Mouse (Mus musculus) layer of hippocampus, adult 2 months (tissue): Measurements from ENCODE around the gene Ube4b. TPM values are rescaled to one million over a fixed set of nuclear protein-coding genes. Genes with fewer than 3 reads are reported as not detected.

Experiments
- DNase-seq, 2 experiments: peaks; one replicate each; pipeline ENCODE4 v3.0.0; 2022; ENCODE audit warnings: low spot score in 2 of 2
- H3K27ac ChIP-seq: fragments of 200-600 bp; 2 replicates; pipeline ENCODE4 v1.8.1; 2022
- H3K4me3 ChIP-seq: fragments of 200-600 bp; 2 replicates; pipeline ENCODE4 v1.8.1; 2022; ENCODE audit warnings: mild to moderate bottlenecking
- CTCF ChIP-seq: fragments of 200-600 bp; conservative IDR thresholded peaks from 2 replicates; pipeline ENCODE4 v1.8.1; 2022; ENCODE audit warnings: antibody characterized with exemption, mild to moderate bottlenecking, moderate library complexity
- total RNA-seq, 2 experiments: library from RNA; stranded (reverse); gene quantifications; 2 replicates each; pipeline ENCODE4 v1.2.3; 2021

Ube4b gene
- total RNA-seq, 2 experiments from 2014 or later: 105 to 107 TPM

DNA sequence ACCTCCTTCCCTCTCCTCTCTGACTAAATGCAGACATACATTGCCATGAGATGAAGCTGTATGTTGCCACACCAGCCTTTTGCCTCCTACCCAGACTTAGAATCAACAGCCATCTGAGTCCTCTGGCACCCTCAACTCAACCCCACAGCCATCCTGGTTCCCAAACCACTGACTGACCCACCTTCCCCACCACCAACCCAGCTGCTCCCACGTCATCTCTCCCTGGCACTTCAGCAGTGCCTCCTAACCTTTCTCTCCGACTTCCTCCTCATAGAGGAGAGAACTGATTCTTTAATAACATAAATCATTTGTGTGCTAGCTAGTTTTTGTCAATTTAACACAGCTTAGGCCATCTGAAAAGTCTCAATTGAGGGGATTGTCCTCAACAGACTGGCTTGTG is 9.6 kb downstream of the Ube4b start:
- Histone ChIP-seq H3K27ac (no peak overlapping the region), H3K4me3 (no peak overlapping the region)
- TF ChIP-seq CTCF: no peak
- no peak for DNase-seq

DNA sequence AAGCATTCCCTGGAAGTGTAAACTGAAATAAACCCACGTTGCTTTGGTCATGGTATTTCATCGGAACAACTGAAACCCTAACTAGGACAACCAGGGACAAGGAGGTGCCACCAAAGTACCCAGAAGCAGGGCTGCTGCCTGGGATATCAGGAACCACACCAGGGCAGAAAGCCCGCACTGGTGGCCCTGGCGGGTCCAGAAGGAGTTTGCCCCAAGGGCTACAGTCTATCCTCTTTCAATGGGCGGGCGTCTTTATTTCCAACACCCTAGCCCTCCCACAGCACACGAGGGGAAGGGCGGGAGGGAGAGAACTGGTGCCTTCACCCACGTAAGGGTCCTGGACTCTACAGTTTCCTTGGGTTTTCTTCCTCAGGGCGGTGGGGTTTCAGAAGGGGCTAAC is 10.1 kb downstream of the Ube4b start:
- TF ChIP-seq CTCF: no peak

DNA sequence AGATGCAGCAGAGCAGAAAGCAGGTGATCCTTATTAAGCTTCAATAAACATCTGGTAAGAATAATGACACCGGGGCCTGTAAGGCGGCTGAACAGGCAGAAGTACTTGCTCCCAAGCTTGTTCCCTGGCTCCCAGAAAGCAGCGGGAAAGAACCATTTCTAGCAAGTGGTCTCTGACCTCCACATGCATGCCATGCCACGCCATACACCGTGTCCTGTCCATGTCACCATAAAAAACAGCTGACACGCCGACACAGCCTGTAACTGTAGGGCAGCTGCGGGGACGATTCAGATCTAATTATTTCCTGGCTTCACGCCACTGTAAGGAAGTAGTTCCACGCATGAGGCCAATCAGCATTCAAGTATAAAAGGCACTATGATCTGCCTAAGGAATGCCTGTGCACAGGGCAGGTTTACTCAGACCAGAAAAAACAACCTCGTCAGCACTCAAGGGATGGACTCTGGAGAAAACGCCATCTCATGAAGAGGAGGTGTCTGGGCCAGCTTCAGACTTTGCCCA is 10.8 kb downstream of the Ube4b start:
- TF ChIP-seq CTCF: no peak
- H3K4me3 ChIP-seq: no peak overlapping the region
- no peak for DNase-seq
- no peak overlapping the region; the same call in 1 of the 2 replicates for H3K27ac ChIP-seq

More for the DNA sequence above, 10.1 kb downstream of the Ube4b start:
- H3K27ac ChIP-seq: no peak overlapping the region; the same call in 1 of the 2 replicates
- DNase-seq: no peak
- H3K4me3 ChIP-seq: no peak overlapping the region

DNA sequence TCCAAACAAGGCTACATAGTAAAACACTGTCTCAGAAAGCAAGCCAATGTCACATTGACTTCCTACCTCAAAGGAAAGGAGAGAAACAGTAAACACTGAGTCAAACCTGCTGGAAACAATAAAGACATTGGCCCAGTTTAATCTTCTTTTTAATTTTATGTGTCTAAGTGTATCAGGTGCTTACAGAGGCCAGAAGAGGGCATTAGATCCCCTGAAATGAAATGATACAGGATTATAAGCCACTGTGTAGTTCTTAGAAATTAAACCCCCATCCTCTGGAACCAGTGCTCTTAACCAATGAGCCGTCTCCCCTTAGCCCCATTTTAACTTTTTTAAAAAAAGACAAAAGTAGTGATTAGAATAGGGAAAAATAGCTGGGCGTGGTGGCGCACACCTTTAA is 12.3 kb downstream of the Ube4b start:
- Histone ChIP-seq H3K4me3 (no peak overlapping the region), H3K27ac (no peak overlapping the region)
- DNase-seq: no peak
- peak; percentile 53 for TF ChIP-seq CTCF

DNA sequence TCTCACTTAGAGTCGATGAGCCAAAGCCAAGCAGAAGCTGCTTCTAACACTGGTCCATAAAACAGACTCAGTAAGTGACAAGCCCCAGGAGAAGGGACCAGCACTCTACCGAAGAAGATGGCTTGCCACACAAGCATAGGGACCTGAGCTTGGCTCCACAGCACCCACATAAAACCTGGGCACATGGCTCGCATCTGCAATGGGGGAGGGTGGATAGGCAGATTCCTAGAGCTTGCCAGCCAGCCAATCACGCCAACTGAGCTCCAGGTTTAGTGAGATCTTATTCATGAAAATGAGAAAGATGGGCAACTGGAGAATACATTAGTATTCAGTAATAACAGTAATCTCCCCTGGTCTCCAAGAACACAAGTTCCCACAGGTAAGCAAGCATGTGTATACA is 16.8 kb downstream of the Ube4b start:
- DNase-seq: peak in 1 of 2 experiments; percentile 35
- no peak overlapping the region for H3K4me3 ChIP-seq

DNA sequence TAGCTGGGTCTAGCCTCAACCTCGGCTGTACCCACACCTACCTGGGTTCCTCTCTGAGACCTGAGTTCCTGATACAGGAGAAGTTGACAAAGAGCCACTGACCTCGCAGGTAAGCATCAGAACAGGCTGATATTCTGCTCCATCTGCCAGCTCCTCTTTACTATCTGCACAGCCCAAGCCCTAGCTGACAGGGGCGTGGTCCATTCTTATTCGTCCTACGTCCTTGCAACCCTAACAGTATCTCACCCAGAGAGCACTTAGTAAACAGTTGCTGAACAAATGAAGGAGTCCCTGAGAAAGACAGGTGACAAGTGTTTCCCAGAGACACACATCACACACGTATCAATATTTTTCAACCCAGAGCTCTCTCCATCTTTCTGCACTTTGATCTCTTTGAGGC is 18.2 kb downstream of the Ube4b start:
- H3K4me3 ChIP-seq: no peak overlapping the region
- no peak for DNase-seq
- H3K27ac ChIP-seq: no peak overlapping the region
- no peak for TF ChIP-seq CTCF

More for the DNA sequence above, 16.8 kb downstream of the Ube4b start:
- H3K27ac ChIP-seq: no peak overlapping the region
- TF ChIP-seq CTCF: no peak

DNA sequence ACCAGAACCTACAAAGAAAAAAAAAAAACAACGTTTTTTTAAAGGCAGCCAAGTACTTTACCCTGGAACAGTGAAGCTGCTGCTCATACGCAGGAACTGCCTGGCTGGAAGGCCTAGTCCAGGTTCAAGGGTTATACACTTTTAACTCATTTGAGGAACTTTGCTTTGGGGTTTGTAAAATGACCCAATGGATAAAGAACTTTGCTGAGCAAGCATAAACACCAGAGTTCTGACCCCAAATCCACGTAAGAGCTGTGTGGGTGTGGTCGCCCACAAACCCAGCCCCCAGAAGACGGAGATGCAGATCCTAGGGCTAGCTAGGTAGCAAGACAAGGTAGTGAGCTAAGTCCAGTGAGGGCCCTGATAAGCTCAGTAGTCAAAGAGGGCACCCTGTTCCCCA is 19.1 kb downstream of the Ube4b start:
- no peak for DNase-seq
- no peak for TF ChIP-seq CTCF
- no peak overlapping the region for H3K27ac ChIP-seq
- no peak overlapping the region for H3K4me3 ChIP-seq

DNA sequence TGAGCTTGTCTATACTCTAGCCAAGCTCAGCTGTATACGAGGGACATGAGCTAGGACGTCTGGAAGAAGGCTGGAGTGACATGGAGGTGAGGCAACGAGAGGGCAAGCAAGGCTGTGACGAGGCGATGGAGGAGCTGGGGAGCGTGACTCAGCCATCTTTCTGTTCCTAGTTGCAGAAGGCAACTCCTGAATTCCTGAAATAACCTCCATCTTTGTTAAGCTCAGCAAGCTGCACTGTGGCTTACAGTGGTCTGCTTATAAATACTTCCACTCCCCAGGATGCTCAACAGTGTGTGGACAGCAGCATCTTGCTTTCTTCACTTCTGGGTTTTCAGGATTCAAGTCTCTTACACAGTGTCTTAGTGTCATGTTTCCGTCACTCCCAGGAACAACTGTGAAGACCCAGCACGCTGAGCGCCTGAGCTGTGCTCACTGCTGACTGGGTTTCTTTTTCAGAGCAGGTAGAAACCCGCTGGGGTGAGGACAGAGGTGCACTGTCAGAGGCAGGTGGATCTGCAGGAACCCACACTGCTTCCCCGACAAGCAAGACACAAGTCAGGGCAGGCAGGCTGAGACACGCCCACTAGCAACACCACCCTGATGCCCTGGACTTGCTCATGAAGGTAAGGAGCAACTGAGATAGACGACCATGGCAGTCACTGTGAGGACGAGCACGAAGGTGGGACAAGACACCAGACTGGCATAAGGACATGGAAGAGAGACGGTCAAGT is 20.7 kb downstream of the Ube4b start:
- DNase-seq: no peak
- no peak overlapping the region for H3K4me3 ChIP-seq
- 0 out of 2 replicates have a peak overlapping the region, but pooled peaks have one; percentile 7 for H3K27ac ChIP-seq
- TF ChIP-seq CTCF: no peak

DNA sequence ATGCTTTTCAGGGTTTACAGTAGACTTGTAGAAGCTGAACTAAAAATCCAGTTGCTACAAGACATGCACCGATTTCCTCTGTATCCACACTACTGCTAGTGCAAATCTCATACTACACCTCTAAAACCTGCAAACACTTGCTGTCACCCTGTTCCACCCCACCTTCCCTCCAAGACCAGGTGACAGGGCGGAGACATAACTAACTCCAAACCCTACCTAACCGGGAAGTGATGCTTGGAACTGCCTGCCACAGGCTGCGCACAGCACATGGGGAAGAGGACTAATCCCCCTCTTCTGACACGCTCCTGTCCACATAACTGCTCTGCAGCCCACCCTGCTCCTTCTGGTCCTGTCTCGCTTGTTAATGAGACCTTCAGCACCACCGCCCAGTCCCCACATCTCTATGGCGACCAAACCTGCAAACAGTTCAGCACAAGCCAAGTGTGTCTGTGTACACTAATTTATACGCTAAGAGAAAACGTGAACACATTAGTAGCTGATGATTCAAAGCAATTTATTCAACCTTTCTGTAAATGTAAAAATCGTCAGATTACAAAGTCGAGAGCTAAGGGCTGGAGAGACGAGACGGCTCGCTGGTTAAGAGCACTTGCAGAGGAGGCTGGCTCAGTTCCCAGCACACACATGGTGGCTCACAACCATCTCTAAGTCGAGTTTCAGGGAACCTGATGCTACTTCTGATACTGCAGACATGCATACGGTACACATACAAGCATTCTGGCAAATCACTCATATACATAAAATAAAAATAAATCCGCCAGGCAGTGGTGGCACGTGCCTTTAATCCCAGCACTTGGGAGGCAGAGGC is 21.7 kb downstream of the Ube4b start:
- peak overlapping the region; percentile 28; the same call in 1 of the 2 replicates for H3K27ac ChIP-seq
- DNase-seq: peak in 1 of 2 experiments; percentile 26
- H3K4me3 ChIP-seq: no peak overlapping the region
- no peak for TF ChIP-seq CTCF

DNA sequence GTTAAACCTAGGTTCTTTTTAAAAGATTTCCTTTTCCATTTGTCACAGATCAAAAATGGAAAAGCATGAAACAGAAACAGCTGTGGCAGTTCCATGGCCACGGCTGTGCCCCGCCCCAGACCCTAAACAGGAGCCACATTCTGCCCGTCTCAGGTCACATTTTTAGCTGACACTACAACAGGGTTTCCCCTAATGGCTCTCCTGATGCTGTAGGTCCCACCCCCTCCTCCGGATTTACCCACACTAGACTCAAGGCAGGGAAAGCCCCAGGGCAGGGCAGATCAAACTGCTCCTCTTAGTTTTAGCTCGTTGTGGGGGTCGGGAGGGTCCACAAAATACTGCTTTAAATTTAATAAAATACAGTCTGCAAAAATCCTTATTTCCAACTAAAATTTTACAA is 23.5 kb downstream of the Ube4b start:
- Histone ChIP-seq H3K27ac (no peak overlapping the region), H3K4me3 (no peak overlapping the region)
- no peak for DNase-seq
- TF ChIP-seq CTCF: no peak

DNA sequence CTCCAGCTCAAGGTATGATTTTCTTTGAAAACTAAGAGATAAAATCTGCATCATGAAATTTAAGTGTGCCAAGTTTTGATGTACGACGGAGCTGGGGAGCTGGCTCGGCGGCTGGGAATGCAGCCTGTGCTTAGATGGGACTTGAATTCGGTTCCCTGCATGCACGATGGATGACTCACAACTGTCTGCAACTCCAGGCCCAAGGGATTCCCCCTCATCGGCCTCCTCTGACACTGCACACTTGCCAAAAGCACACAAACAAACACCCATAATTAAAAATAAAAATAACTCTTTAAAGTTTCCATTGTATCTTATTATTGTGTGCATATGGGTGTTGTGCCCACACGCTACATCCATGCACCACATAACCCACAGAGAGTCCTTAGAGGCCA is 25.0 kb downstream of the Ube4b start:
- H3K27ac ChIP-seq: no peak overlapping the region
- no peak overlapping the region for H3K4me3 ChIP-seq
- no peak for TF ChIP-seq CTCF
- no peak for DNase-seq

DNA sequence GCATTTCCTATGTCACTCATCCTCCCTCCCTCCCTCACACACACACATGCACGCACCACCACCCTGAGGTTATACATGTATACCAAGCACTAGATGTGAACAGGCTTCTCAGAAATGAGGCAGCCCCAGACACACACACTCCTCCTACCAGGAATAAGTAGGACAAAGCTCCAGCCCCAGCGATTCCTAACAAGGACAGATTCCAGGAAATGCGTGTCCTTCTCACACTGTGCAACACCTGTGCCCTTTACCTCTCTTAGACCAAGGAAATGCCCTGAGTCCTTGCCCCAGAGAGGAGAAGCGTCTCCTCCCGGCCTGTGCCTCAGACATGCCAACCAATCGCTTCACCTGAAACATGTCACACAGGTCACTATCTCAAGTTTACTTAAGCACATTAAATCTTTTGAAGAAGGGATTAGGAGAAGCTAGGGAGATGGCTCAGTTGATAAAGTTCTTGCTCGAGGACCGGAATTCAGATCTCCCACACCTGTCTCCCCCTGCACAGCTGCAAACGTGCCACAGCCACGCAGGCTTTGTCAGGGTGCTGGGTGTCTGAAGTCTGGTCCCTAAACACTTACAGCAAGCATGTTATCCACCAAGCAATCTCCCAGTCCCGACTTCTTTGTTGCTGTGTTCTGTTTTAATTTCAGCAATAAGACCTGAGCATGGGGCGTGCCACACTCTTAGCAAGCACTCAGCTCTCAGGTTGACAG is 25.5 kb downstream of the Ube4b start:
- no peak for DNase-seq
- no peak overlapping the region for H3K4me3 ChIP-seq
- no peak overlapping the region for H3K27ac ChIP-seq
- no peak for TF ChIP-seq CTCF
